Mouse (Mus musculus) kidney, adult 9 months (tissue): ENCODE results near the gene Vipr2.
A peak's percentile ranks its signal among the peaks of the same experiment; 100 is the strongest.

Source experiments
- DNase-seq: peaks from one replicate; pipeline ENCODE4 v3.0.0; 2022

Gene Vipr2

DNA sequence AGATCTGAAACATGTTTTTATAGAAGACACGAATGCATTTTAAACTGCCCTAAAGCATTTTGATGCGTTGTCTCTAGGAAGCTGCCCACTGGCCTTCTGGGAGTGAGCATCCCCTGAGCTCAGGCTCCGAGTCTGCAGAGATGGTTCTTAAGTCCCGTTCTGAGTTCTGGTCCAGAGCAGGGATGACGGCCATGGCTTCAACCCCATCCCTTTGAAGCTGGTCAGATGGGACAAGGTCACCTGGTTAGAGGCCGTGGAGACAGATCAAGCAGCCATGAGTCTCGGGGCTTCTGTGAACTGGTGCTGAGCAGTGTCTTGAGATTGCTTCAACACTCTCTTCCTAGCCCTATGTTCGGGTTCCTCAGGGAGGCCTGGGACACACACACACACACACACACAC lies 19.6 kb downstream of the Vipr2 start:
- DNase-seq = no peak

GRCm38 (mm10) chr12:116101945-116102344 lies 24.4 kb downstream of the Vipr2 start:
- no peak for DNase-seq

- no peak for DNase-seq
Observed at GRCm38 (mm10) chr12:116109451-116110353, 32.2 kb downstream of the Vipr2 start.

DNA sequence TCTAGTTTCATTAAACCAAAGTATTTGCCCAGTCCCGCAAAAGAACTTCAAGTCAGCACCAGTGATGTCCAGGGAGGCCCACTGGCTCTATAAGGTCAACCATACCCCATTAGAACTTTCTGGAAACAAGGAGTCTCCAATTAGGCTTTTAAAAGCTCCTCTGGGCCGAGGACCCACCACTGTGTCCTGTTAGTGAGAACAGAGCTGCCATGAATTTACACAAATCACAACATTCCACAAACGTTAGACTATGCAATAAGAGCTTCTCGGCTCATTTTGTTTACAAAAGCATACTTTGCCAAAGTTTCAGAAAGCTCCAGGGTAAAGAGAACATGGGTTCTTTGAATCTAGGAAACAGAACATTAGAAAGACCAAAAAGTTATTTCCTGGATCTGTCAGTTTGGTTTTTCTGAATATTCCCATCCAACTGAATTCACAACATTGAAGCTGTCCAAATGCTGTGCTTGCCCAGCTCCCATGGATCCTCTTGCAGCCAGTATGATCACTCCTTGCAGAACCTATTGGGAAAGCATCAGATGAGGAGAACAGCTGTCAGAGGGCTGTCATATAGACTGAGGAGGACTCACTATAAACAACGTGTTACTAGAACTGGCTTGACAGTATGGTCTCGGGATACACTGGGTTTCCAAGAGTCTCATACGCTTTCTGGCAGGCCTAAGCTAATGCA lies 33.6 kb downstream of the Vipr2 start:
- no peak for DNase-seq

GRCm38 (mm10) chr12:116115781-116116180 lies 38.3 kb downstream of the Vipr2 start:
- DNase-seq = no peak

DNA sequence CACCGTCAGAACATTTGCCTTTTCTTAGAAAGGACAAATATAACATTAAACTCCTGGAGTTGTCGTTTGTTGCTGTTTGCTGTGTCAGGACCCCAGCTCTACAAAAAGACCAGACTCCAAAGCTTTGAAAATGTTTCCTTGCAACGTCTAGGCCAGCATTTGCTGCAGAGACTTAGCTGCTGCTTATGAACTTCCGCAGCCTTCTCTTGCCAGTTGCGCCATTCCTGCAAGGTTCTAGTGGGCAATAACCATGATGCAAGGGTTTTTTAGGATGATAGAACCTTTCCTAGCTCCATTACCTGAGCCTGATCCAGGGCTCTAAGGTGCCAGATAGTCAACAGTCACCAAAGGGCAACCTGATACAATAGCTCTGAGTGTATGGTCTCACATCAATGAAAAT lies 38.9 kb downstream of the Vipr2 start:
- no peak for DNase-seq

DNA sequence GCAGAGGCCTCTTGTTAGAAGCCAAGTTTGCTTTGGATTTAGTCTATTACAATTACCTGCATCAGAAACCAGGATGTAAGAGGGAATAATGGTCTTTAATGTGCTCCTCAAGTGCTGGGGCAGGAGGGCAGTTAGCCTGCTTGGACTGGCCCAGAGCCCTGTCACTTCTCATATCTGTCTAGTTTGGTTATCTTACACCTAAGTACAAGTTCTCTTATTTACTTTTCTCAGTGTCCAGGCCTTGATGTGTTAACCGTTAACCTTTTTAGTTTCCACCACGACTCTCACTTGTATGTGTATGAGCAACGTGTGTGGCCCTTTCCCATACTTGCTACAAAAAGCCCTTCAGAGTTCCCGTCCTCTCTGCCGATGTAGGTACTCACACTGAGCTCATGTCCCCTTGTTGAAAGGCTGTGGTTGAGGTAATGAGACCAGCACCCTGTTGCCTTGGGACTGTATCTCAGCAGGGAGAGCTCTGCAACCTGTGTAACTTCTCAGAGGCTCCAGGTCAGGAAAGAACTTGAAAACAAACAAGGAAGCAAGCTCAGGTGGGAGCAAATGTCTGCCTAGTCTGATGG lies 39.9 kb downstream of the Vipr2 start:
- no peak for DNase-seq

DNA sequence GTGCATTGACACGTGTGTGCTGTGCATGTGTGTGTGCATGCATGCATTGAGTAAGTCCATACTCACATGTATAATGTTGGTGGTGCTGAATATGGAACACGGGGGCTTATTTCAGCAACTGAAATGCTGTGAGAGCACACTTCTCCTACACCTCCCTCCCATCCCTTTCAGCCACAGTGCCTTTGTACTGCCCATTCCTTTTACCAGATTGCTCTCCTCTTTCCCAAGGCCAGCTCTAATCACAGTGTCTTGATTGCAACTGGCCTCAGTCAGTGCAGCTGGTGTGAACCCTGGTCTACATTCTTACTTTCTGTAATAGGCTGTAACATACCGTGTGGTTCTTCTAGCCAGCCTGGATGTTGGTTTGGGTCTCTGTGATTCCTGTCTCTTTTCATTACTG lies 41.5 kb downstream of the Vipr2 start:
- no peak for DNase-seq

DNA sequence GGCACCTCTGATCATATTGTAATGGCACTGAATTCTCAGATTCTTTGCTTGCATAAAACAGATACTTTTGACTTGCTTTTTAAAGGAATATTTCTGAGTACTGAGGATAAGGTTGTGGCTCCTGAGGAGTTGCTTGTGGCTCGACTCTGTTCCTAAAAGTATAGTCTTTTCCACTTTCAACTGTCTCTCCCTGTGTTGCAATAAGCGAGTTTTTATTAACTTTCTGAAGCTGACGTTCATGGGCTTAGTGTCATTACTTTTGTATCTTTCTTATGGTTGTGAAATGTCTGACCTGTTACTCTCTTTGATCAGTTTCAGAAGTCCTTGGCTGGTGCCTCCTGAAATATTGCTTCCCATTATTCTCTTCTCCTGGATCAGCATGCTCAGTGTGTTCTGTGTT lies 46.3 kb downstream of the Vipr2 start:
- DNase-seq = no peak

DNA sequence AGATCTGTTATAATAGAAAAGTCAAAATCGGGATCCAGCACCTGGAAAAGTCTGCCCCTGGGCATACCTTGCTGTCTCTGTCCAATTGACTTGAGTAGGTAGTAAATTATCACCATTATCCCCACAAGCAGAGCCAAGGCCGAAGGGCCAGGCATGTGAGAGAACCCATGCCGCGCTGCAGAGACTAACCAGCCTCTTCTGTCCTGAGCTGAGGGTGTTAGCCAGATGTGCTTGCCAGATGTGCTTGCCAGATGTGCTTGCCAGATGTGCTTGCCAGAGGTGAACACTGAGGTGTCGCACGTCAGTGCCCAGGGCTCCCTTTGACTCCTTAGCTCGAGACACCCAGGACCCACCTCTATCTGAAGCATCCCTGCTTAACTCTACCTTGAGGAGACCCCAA lies 53.4 kb downstream of the Vipr2 start:
- no peak for DNase-seq

DNA sequence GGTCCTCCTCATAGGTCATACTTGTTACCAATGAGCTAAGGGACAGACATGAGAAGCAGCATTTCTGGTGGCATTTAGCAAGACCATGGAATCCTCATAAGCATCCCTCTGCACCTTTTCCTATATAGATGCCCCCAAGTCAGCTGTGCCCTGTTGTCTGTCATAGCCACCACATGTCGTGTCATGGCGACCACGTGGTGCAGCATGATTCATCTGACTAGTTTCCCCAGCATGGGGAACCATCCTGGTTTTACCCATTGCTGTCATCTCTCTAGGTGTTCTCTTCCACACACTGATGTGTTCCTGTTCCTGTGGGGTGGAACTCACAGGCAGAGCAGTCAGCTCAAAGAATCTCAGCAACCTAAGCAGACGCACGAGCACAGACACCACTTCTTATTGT lies 55.4 kb downstream of the Vipr2 start:
- DNase-seq = no peak

DNA sequence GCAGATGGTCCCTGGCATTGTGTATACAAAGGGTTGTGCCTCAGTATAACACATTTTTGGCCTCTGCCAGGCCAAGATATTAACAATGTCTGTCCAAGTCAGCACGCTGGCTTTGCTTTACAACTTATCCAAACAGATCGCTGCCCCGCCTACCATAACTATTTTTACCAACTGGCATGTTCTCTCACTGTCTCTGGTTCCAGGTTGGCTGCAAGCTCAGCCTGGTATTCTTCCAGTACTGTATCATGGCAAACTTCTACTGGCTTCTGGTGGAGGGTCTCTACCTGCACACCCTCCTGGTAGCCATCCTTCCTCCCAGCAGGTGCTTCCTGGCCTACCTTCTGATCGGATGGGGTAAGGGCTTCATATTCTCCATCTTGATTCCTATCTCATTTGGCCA lies 58.4 kb downstream of the Vipr2 start:
- no peak for DNase-seq

DNA sequence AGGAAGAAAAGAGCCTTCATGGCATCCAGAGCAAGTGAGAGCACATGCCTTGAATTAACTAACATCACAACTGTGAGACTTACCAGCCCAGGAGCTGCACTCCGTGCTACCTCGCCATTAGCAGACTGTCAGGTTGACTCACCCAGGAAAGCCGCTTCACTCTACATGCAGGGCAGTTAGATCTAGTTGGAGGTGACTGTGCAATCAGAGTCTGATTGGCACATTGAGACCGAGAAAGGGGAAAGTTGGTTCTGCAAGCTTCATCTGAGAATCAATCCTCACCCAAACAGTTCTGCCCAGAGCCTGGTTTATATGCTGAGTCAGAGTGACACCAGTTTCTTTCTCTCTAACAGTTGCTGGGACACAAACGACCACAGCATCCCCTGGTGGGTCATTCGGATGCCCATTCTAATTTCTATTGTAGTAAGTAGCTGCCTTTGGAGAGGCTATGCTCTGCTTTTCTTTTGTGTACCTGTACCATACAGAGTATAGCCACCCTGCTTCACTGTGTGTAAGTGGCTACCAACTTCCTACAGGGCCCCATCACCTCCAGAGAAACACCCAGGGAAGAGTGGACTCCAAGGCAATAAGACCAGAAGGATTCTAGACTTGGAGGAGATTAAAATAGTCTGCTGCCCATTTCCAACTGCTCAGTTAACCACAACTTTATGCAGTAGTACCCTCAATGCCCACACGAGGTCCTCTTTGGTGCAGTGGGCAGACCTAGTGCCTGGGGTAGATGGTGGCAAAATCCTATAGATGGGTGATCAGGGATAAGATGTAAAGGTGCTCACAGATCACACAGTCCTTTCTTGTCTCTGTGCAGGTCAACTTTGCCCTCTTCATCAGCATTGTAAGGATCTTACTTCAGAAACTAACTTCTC lies 61.0 kb downstream of the Vipr2 start:
- no peak for DNase-seq

- DNase-seq = no peak
Observed at GRCm38 (mm10) chr12:116140605-116141004, 63.1 kb downstream of the Vipr2 start.

DNA sequence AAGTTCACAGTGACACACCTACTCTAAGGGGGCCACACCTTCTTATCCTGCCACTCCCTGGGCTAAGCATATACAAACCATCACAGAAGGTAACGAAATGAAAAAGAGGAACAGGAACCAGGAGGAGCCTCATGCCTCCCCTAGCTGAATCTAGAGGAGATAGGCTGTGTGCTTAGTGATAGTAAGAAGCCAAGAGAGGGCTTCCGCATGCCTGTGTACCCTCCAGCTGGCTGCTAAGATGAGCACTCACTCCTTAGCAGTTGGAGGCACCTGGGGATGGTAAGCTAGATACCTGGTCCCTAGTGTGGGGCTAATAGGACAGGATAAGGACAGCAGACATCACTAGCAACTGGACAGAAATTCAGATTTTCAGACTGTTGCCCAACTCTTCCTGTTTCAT lies 64.3 kb downstream of the Vipr2 start:
- DNase-seq = no peak

GRCm38 (mm10) chr12:116142464-116142863 lies 64.9 kb downstream of the Vipr2 start:
- DNase-seq = no peak

DNA sequence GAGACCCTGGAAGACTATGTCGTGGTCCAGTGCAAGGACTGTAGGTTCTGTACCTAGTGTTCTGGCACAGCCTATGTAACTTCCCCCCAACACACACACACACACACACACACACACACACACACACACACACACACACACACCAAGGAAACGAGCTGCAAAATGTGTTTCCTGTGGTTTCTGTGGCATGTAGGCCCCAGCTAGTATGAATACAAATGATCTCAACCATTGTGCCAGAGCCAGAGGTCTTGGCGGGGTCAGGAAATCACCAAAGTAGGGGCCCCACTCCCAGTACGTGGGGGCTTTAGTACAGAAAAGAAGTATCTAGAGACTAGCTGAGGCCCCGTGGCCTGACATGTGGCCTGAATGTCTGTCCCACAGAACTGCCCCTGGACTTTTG lies 67.7 kb downstream of the Vipr2 start:
- DNase-seq = peak; percentile 3

DNA sequence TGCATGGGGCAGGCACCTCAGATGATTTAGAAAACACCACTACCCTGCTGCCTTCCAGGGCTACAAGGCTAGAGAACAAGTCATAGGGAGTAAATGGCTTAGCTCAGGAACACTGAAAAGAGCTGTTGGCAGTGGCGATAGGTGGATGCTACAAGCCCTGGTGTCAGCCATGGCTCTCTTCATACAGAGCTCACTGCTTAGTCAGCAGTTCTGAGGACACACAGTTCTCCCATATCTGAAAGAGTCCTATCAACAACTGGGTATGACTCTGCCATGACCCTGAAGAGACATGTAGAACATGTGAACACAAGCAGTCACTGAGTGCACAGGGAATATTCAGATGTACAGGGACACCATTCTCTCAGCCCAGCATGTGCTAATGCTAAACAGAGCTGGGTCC lies 68.2 kb downstream of the Vipr2 start:
- no peak for DNase-seq

DNA sequence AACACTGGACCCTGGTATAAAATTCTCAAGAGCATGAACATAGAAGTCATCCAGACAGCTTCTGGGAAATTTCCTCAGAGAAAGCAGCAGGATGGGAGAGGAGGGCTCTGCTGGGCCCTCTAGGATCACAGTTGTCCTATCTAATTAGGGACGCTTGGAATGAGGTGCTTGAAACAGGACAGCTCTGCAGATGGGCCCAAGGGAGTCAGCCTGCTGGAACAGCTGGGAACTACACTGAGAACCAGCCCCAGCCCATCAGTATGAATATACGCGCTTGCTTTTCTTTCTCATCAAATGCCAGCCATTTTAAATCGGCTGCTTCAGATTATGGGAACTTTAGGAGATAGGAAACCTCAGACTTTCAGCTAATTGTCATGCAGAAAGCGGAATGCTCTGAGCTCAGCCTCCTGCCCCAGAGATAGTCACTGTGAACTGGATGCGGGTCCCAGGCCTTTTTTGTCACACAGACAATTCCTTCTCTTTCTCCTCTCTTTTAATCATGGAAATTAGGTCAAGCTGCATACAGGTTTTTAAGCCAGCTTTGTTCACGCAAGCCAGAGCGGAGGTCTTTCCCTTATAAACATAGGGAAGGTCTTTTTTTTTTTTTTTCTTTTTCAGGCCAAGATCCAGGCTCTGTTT lies 69.6 kb downstream of the Vipr2 start:
- no peak for DNase-seq

GRCm38 (mm10) chr12:116152866-116153428 lies 75.4 kb downstream of the Vipr2 start:
- no peak for DNase-seq

GRCm38 (mm10) chr12:116156792-116157532 lies 79.4 kb downstream of the Vipr2 start:
- no peak for DNase-seq
